Mouse (Mus musculus) bone marrow macrophage, adult 2 months (primary cell): ENCODE results near the gene Pik3r5. TPM values are rescaled to one million over a fixed set of nuclear protein-coding genes. Genes with fewer than 3 reads are reported as not detected.

Experiments
- H3K27ac ChIP-seq: 2 replicates; pipeline ENCODE4 v1.5.1; 2012; ENCODE audit warnings: low read depth, low read length; ENCODE audit not compliant: insufficient read depth
- H3K4me1 ChIP-seq: 2 replicates; pipeline ENCODE4 v1.6.1; 2012; ENCODE audit warnings: low read length; ENCODE audit not compliant: control insufficient read depth, insufficient read depth
- H3K4me3 ChIP-seq: 2 replicates; pipeline ENCODE4 v1.5.1; 2012; ENCODE audit warnings: mild to moderate bottlenecking, low read length, moderate library complexity; ENCODE audit not compliant: insufficient read depth
- CTCF ChIP-seq: IDR thresholded peaks from 2 replicates; pipeline ENCODE4 v1.5.1; 2012; ENCODE audit warnings: low read depth, mild to moderate bottlenecking, low read length, moderate library complexity
- POLR2A ChIP-seq: IDR thresholded peaks from 2 replicates; pipeline ENCODE4 v1.6.1; 2012; ENCODE audit warnings: mild to moderate bottlenecking, low read depth, low read length, borderline replicate concordance
- polyA plus RNA-seq: library from polyadenylated mRNA; stranded (reverse); fragments of >200 nt; gene quantifications from 2 replicates; pipeline ENCODE4 v1.2.4, GENCODE M21; 2012; ENCODE audit not compliant: missing spikeins, insufficient read depth, insufficient read length

Gene Pik3r5
- polyA plus RNA-seq, 1 experiment: 122 TPM

- Histone ChIP-seq H3K4me3 (no peak overlapping the region), H3K27ac (no peak overlapping the region), H3K4me1 (peaks cover 2% of the 10 kb centered on the region; the same call in 1 of the 2 replicates)
- no peak for TF ChIP-seq CTCF
- no peak for TF ChIP-seq POLR2A
Measured at GRCm38 (mm10) chr11:68401428-68401827, 30.5 kb upstream of the Pik3r5 start.

- H3K4me3 ChIP-seq: no peak overlapping the region
- H3K27ac ChIP-seq: no peak overlapping the region
- no peak for TF ChIP-seq POLR2A
- TF ChIP-seq CTCF: no peak
- peaks cover 13% of the 10 kb centered on the region for H3K4me1 ChIP-seq
Measured at GRCm38 (mm10) chr11:68404185-68404584, 27.7 kb upstream of the Pik3r5 start.

GRCm38 (mm10) chr11:68405576-68405975, 26.3 kb upstream of the Pik3r5 start:
- TF ChIP-seq CTCF (no peak), POLR2A (no peak)
- H3K4me1 ChIP-seq: peaks cover 12% of the 10 kb centered on the region
- no peak overlapping the region for H3K27ac ChIP-seq
- H3K4me3 ChIP-seq: no peak overlapping the region

GRCm38 (mm10) chr11:68407266-68407926, 24.5 kb upstream of the Pik3r5 start:
- TF ChIP-seq CTCF: no peak
- no peak for TF ChIP-seq POLR2A
- peaks cover 12% of the 10 kb centered on the region for H3K4me1 ChIP-seq
- H3K27ac ChIP-seq: peak overlapping the region; percentile 40; the same call in 1 of the 2 replicates
- H3K4me3 ChIP-seq: no peak overlapping the region

- Histone ChIP-seq H3K4me1 (peaks cover 12% of the 10 kb centered on the region), H3K27ac (no peak overlapping the region), H3K4me3 (no peak overlapping the region)
- TF ChIP-seq CTCF: peak; percentile 58
- no peak for TF ChIP-seq POLR2A
Measured at GRCm38 (mm10) chr11:68408127-68408526, 23.8 kb upstream of the Pik3r5 start.

GRCm38 (mm10) chr11:68417001-68417400, 14.9 kb upstream of the Pik3r5 start:
- peaks cover 2% of the 10 kb centered on the region; the same call in 1 of the 2 replicates for H3K4me1 ChIP-seq
- TF ChIP-seq CTCF (no peak), POLR2A (no peak)
- H3K27ac ChIP-seq: no peak overlapping the region
- no peak overlapping the region for H3K4me3 ChIP-seq

GRCm38 (mm10) chr11:68417831-68418230, 14.1 kb upstream of the Pik3r5 start:
- H3K4me1 ChIP-seq: peaks cover 2% of the 10 kb centered on the region; the same call in 1 of the 2 replicates
- TF ChIP-seq CTCF: peak; percentile 95
- TF ChIP-seq POLR2A: no peak
- H3K4me3 ChIP-seq: no peak overlapping the region
- no peak overlapping the region for H3K27ac ChIP-seq

- Histone ChIP-seq H3K27ac (no peak overlapping the region), H3K4me3 (no peak overlapping the region), H3K4me1 (peaks cover 15% of the 10 kb centered on the region)
- TF ChIP-seq CTCF: no peak
- TF ChIP-seq POLR2A: no peak
Measured at GRCm38 (mm10) chr11:68425492-68426315, 6.2 kb upstream of the Pik3r5 start.

- H3K4me3 ChIP-seq: no peak overlapping the region
- no peak for TF ChIP-seq CTCF
- TF ChIP-seq POLR2A: no peak
- H3K27ac ChIP-seq: no peak overlapping the region
- peaks cover 19% of the 10 kb centered on the region for H3K4me1 ChIP-seq
Measured at GRCm38 (mm10) chr11:68427083-68427570, 4.8 kb upstream of the Pik3r5 start.

- Histone ChIP-seq H3K4me1 (peaks cover 37% of the 10 kb centered on the region), H3K4me3 (peak overlapping the region; percentile 72), H3K27ac (peak overlapping the region; percentile 98)
- no peak for TF ChIP-seq POLR2A
- TF ChIP-seq CTCF: no peak
Measured at GRCm38 (mm10) chr11:68430662-68431061, 1.3 kb upstream of the Pik3r5 start.
